Mouse (Mus musculus) kidney, postnatal 0 days (tissue): Measurements from ENCODE around the gene Gm4131. TPM values are rescaled to one million over a fixed set of nuclear protein-coding genes. Genes with fewer than 3 reads are reported as not detected.
"Not testable (repeated sequence)": the region's sequence is repeated elsewhere in the genome, so short reads cannot be mapped to it uniquely, and the experiment has no call there.

Experiments used
- ATAC-seq: fragments of 200-750 bp; cut with Nextera tagmentation; replicated peaks from 2 replicates; pipeline ENCODE4 v1.8.0; 2017; ENCODE audit warnings: low read depth, moderate number of reproducible peaks, moderate TSS enrichment, moderate library complexity; ENCODE audit not compliant: low FRiP score
- DNase-seq: peaks from one replicate; pipeline ENCODE4 v3.0.0-alpha.2; 2016; ENCODE audit warnings: low spot score
- H3K27ac ChIP-seq: fragments of 300-500 bp; sonication (generic); 2 replicates; pipeline ENCODE4 v1.5.1; 2014; ENCODE audit warnings: mild to moderate bottlenecking
- H3K27me3 ChIP-seq: fragments of 300-500 bp; sonication (generic); 2 replicates; pipeline ENCODE4 v1.6.1; 2014; ENCODE audit warnings: low read length, mixed read lengths; ENCODE audit not compliant: insufficient read depth
- H3K36me3 ChIP-seq: fragments of 300-500 bp; sonication (generic); 2 replicates; pipeline ENCODE4 v1.6.1; 2014; ENCODE audit warnings: low read length, mixed read lengths; ENCODE audit not compliant: insufficient read depth
- H3K4me1 ChIP-seq: fragments of 300-500 bp; sonication (generic); replicated peaks from 2 replicates; pipeline ENCODE4 v1.6.1; 2014; ENCODE audit warnings: antibody characterized with exemption, low read length, mixed read lengths; ENCODE audit not compliant: insufficient read depth
- H3K4me2 ChIP-seq: fragments of 300-500 bp; sonication (generic); 2 replicates; pipeline ENCODE4 v1.6.1; 2014; ENCODE audit warnings: mild to moderate bottlenecking, low read length, moderate library complexity, mixed read lengths
- H3K4me3 ChIP-seq: fragments of 300-500 bp; sonication (generic); replicated peaks from 2 replicates; pipeline ENCODE4 v1.5.1; 2014; ENCODE audit warnings: low read depth, low read length
- H3K9ac ChIP-seq: fragments of 300-500 bp; sonication (generic); 2 replicates; pipeline ENCODE4 v1.6.1; 2014; ENCODE audit warnings: low read depth, low read length
- H3K9me3 ChIP-seq: fragments of 300-500 bp; sonication (generic); replicated peaks from 2 replicates; pipeline ENCODE4 v1.6.1; 2016; ENCODE audit warnings: low read length, inconsistent platforms, mixed read lengths
- CTCF ChIP-seq: IDR thresholded peaks from 2 replicates; pipeline ENCODE4 v1.5.1; 2016; ENCODE audit warnings: antibody characterized with exemption, low read depth, mild to moderate bottlenecking, moderate library complexity
- WGBS: fragments of 180-500 bp; shearing (Covaris S2); extraction: QIAGEN DNeasy Blood & Tissue Kit; methylation state at CpG from one replicate; pipeline ENCODE4 v1.1.7; 2014; 5-methylcytosine and 5-hydroxymethylcytosine counted together
- polyA plus RNA-seq: library from polyadenylated mRNA; unstranded; fragments of >200 nt; fragmentation: Nextera tagmentation; extraction: Ambion mirVana; gene quantifications from 2 replicates; pipeline ENCODE4 v1.2.1, GENCODE M21; 2015

Gene Gm4131
- 0.66 and 0.78 TPM in 2 replicates for polyA plus RNA-seq

DNA sequence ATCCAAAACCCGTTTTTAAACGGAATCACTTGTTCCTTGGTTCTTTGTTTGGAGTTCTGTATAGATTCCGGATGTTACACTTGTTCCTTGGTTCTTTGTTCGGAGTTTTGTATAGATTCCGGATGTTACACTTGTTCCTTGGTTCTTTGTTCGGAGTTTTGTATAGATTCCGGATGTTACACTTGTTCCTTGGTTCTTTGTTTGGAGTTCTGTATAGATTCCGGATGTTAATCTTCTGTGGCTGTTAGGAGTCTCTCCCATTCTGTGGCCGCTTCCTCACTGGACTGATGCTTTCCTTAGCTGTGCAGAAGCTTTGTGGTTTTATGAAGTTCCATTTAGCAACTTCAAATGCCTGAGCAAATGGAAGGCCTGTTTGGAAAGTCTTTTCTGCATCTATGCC lies at the start of gene Gm4131:
Gene Gm4131 (minus strand): TSS at position 101 of the 400 bp plus-strand sequence.
- H3K4me1 ChIP-seq: peaks cover 11% of the 10 kb centered on the region; the same call in 1 of the 2 replicates
- not testable (repeated sequence) for ATAC-seq, H3K4me3 ChIP-seq, H3K27me3 ChIP-seq, H3K36me3 ChIP-seq, H3K4me2 ChIP-seq, DNase-seq, H3K27ac ChIP-seq, H3K9me3 ChIP-seq, H3K9ac ChIP-seq
- WGBS: 92% methylated on average over 9 of the region's 9 CpGs

DNA sequence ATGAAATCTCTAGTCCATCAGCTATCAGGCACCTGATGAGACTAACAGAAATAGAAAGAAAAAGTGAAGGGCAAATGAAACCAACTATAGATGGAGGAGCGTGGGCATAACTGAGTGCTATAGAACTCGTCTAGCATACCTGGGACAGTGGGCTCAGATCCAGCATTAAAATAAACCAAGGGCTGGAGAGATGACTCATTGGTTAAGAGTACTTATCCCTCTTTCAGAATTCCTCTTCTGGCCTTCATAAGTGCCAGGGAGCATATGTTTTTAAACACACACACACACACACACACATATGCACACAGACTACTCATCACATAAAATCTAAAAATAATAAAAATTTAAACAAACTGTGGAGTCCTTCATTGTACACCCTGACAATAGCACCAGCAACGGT lies 43.2 kb upstream of the Gm4131 start:
- 74% methylated on average over 3 of the region's 3 CpGs for WGBS

DNA sequence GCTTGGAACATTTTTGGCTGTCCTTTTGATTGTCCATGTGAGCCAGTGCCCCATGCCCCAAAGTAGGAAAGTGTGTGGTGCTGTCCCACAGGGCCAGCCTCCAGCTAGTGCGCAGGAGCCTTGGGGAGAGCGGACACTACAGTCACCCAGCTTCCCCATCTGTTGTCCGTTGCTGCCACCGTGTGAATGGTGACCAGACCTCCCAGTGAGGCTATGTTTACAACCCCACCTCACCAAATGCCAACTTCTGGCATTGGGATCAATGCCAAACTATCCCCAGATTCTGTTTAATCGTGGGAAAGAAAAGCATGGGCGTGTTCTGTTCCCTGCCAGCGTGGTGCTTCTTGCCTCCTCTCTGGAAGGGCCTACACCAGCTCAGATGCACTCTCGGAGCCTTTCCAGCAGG lies 41.1 kb upstream of the Gm4131 start:
- WGBS: 71% methylated on average over 8 of the region's 8 CpGs
- H3K36me3 ChIP-seq: no peaks in the 10 kb centered on the region
- DNase-seq (peak; percentile 5), ATAC-seq (no peak)
- H3K27me3 ChIP-seq: no peaks in the 10 kb centered on the region
- no peaks in the 10 kb centered on the region for H3K9me3 ChIP-seq
- no peak overlapping the region for H3K4me3 ChIP-seq
- H3K4me2 ChIP-seq: no peak overlapping the region
- TF ChIP-seq CTCF: peak; percentile 32; the same call in 1 of the 2 replicates
- H3K4me1 ChIP-seq: no peaks in the 10 kb centered on the region
- H3K27ac ChIP-seq: no peak overlapping the region
- H3K9ac ChIP-seq: no peak overlapping the region

More for the DNA sequence above, 43.2 kb upstream of the Gm4131 start:
- no peak overlapping the region for H3K4me2 ChIP-seq
- H3K27me3 ChIP-seq: no peaks in the 10 kb centered on the region
- H3K27ac ChIP-seq: no peak overlapping the region
- H3K9me3 ChIP-seq: no peaks in the 10 kb centered on the region
- H3K9ac ChIP-seq: no peak overlapping the region
- no peak overlapping the region for H3K4me3 ChIP-seq
- no peak for TF ChIP-seq CTCF
- DNase-seq (no peak), ATAC-seq (no peak)
- H3K36me3 ChIP-seq: no peaks in the 10 kb centered on the region
- H3K4me1 ChIP-seq: no peaks in the 10 kb centered on the region

DNA sequence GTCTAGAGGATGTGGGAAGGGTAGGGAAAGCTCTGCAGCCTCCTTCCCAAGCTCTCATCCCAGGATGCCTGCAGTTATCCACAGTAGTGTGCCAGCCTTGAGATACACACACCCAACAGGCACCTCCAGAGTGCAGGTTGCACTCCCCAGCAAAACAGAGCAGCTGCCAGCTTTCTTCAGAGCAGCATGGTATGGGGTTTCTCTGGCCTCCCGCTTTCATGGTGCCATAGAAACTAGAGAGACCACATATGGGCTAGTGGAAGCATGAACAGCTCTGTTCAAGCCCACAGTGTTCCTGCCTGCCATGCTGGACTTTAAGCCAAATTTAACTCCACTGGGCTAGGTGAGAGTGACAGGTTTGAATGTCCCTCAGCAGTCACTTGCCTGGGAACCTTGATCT lies 36.1 kb upstream of the Gm4131 start:
- no peaks in the 10 kb centered on the region for H3K36me3 ChIP-seq
- DNase-seq: no peak
- H3K27ac ChIP-seq: no peak overlapping the region
- H3K4me2 ChIP-seq: no peak overlapping the region
- H3K27me3 ChIP-seq: no peaks in the 10 kb centered on the region
- H3K9ac ChIP-seq: no peak overlapping the region
- no peaks in the 10 kb centered on the region for H3K4me1 ChIP-seq
- 89% methylated on average over 1 of the region's 1 CpGs for WGBS
- no peak for TF ChIP-seq CTCF
- no peaks in the 10 kb centered on the region for H3K9me3 ChIP-seq
- no peak for ATAC-seq
- no peak overlapping the region for H3K4me3 ChIP-seq

DNA sequence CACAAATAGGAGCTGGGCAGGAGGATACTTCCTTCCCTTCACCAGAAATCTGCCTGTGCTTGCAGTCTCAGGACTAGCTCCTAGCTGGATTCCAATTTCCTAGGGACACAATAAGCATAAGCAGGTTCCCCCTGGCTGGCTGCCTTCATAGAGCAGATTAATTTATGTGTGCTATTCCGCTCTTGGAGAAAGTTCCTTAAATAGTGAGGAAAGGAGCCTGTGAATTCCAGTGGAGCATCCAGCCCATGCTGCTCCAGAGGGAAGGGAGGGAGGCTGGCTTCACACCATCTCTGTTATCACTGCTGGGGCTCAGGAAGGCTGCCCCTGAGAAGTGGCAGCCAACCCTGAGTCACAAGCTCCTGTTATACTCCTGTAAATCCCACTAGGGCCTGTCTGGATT lies 35.5 kb upstream of the Gm4131 start:
- Histone ChIP-seq H3K9ac (no peak overlapping the region), H3K9me3 (no peaks in the 10 kb centered on the region), H3K4me2 (no peak overlapping the region), H3K4me1 (no peaks in the 10 kb centered on the region), H3K4me3 (no peak overlapping the region), H3K27me3 (no peaks in the 10 kb centered on the region), H3K27ac (no peak overlapping the region), H3K36me3 (no peaks in the 10 kb centered on the region)
- TF ChIP-seq CTCF: 0 out of 2 replicates have a peak, but pooled peaks have one; percentile 9
- 37% methylated on average over 1 of the region's 1 CpGs for WGBS
- ATAC-seq (no peak), DNase-seq (peak; percentile 25)

DNA sequence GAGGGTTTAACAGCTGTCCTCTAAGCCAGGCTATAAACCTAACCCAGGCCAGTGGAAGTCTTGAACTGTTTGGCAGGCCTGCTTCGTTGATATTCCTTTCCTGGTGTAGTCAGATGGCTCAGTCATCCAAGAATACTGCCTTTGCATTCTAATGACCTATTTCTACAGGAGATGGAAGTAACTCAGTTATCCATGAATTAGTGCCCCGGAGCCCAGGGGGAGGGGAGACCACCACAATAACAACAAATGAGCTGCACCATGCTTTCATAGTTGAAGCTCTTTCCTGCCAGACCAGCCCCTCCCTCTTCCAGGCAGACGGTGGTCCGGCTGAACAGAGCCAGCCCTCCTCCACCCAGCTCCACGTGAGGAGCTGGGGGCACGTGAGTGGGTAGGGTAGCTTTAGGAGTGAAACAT lies 33.4 kb upstream of the Gm4131 start:
- WGBS: 45% methylated on average over 6 of the region's 6 CpGs

DNA sequence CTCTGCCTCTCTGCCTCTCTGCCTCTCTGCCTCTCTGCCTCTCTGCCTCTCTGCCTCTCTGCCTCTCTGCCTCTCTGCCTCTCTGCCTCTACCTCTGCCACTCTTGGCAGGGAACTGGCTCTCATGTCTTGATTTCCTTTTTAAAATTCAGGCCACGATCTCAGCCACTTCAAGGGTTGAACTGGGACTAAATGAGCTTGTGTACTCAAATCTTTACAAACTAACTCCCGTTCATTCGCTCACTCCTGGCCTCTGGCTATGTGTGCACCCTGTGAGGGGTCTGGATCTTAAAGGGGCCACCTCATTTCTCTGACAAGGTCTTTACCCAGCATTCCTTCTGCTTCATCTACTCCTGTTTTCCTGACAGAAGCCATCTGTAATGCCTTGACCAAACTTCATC lies 18.6 kb upstream of the Gm4131 start:
- Histone ChIP-seq H3K27ac (no peak overlapping the region), H3K27me3 (no peaks in the 10 kb centered on the region), H3K4me3 (no peak overlapping the region), H3K36me3 (no peaks in the 10 kb centered on the region), H3K9ac (no peak overlapping the region), H3K4me2 (no peak overlapping the region), H3K4me1 (no peaks in the 10 kb centered on the region), H3K9me3 (no peaks in the 10 kb centered on the region)
- no peak for TF ChIP-seq CTCF
- 39% methylated on average over 3 of the region's 3 CpGs for WGBS
- DNase-seq (no peak), ATAC-seq (no peak)

More for the DNA sequence above, 33.4 kb upstream of the Gm4131 start:
- no peak overlapping the region for H3K4me3 ChIP-seq
- H3K36me3 ChIP-seq: no peaks in the 10 kb centered on the region
- no peak overlapping the region for H3K9ac ChIP-seq
- H3K9me3 ChIP-seq: no peaks in the 10 kb centered on the region
- H3K27ac ChIP-seq: no peak overlapping the region
- H3K4me2 ChIP-seq: no peak overlapping the region
- ATAC-seq (no peak), DNase-seq (no peak)
- H3K4me1 ChIP-seq: no peaks in the 10 kb centered on the region
- no peak for TF ChIP-seq CTCF
- H3K27me3 ChIP-seq: no peaks in the 10 kb centered on the region
